Mouse (Mus musculus) kidney, adult 18-20 months (tissue): ENCODE results near the gene Abhd16b.

ENCODE experiments used
- DNase-seq: peaks from one replicate; pipeline ENCODE4 v3.0.0; 2021

Gene Abhd16b

GRCm38 (mm10) chr2:181541761-181542380 lies 48.9 kb downstream of the Abhd16b start:
- no peak for DNase-seq
